Mouse (Mus musculus): ENCODE measurements at regions not wholly inside any gene's neighbourhood (a gene's known extent, or its start where the extent isn't known, plus 50 kb on each side); places are given as distances from the start of the nearest gene placed in this dataset.

GRCm38 (mm10) chr9:31608084-31608870, 144.0 kb upstream of the Tmem45b start:
- ATAC-seq, result no peak
- H3K4me3 ChIP-seq (replicated peaks), result no peak overlapping the region
- no peaks in the 10 kb centered on the region for H3K4me1 ChIP-seq (replicated peaks)
- no peak overlapping the region for H3K27ac ChIP-seq
- no peaks in the 10 kb centered on the region for H3K27me3 ChIP-seq
- H3K9me3 ChIP-seq, result no peaks in the 10 kb centered on the region
- no peaks in the 10 kb centered on the region for H3K36me3 ChIP-seq
- H3K4me2 ChIP-seq (replicated peaks), result no peak overlapping the region
- H3K9ac ChIP-seq (replicated peaks), result no peak overlapping the region
- 75% methylated on average over 8 of the region's 8 CpGs for WGBS

- Histone ChIP-seq H3K27me3 (no peaks in the 10 kb centered on the region), H3K4me1 (replicated peaks) (no peaks in the 10 kb centered on the region), H3K9ac (replicated peaks) (no peak overlapping the region), H3K4me2 (replicated peaks) (no peak overlapping the region), H3K36me3 (no peaks in the 10 kb centered on the region), H3K9me3 (no peaks in the 10 kb centered on the region), H3K4me3 (replicated peaks) (no peak overlapping the region), H3K27ac (no peak overlapping the region)
- whole genome bisulfite sequencing, result 95% methylated on average over 6 of the region's 6 CpGs
- no peak for ATAC-seq
These were observed 142.7 kb upstream of the Tmem45b start for GRCm38 (mm10) chr9:31606936-31607335.

- H3K4me2 ChIP-seq (replicated peaks), result no peak overlapping the region
- no peak overlapping the region for H3K9ac ChIP-seq (replicated peaks)
- no peaks in the 10 kb centered on the region for H3K36me3 ChIP-seq
- ATAC-seq, result no peak
- no peaks in the 10 kb centered on the region for H3K27me3 ChIP-seq
- 89% methylated on average over 6 of the region's 6 CpGs for WGBS
- no peak overlapping the region for H3K4me3 ChIP-seq (replicated peaks)
- H3K4me1 ChIP-seq (replicated peaks), result no peaks in the 10 kb centered on the region
- H3K9me3 ChIP-seq, result no peaks in the 10 kb centered on the region
- no peak overlapping the region for H3K27ac ChIP-seq
These were observed 140.3 kb upstream of the Tmem45b start for GRCm38 (mm10) chr9:31604497-31605090.

- H3K36me3 ChIP-seq, result no peaks in the 10 kb centered on the region
- no peaks in the 10 kb centered on the region for H3K9me3 ChIP-seq
- no peak overlapping the region for H3K27ac ChIP-seq
- 96% methylated on average over 4 of the region's 4 CpGs for WGBS
- no peak overlapping the region for H3K9ac ChIP-seq (replicated peaks)
- no peaks in the 10 kb centered on the region for H3K27me3 ChIP-seq
- no peak for ATAC-seq
- no peaks in the 10 kb centered on the region for H3K4me1 ChIP-seq (replicated peaks)
- no peak overlapping the region for H3K4me3 ChIP-seq (replicated peaks)
- no peak overlapping the region for H3K4me2 ChIP-seq (replicated peaks)
These were observed 138.4 kb upstream of the Tmem45b start for GRCm38 (mm10) chr9:31602707-31603106.

GRCm38 (mm10) chr9:31595096-31595495, 130.8 kb upstream of the Tmem45b start:
- H3K4me2 ChIP-seq (replicated peaks), result no peak overlapping the region
- ATAC-seq, result no peak
- no peak overlapping the region for H3K9ac ChIP-seq (replicated peaks)
- no peaks in the 10 kb centered on the region for H3K27me3 ChIP-seq
- H3K27ac ChIP-seq, result no peak overlapping the region
- H3K36me3 ChIP-seq, result no peaks in the 10 kb centered on the region
- no peaks in the 10 kb centered on the region for H3K4me1 ChIP-seq (replicated peaks)
- no peaks in the 10 kb centered on the region for H3K9me3 ChIP-seq
- H3K4me3 ChIP-seq (replicated peaks), result no peak overlapping the region
- 73% methylated on average over 7 of the region's 7 CpGs for WGBS

GRCm38 (mm10) chr9:31587671-31588070, 123.4 kb upstream of the Tmem45b start:
- Histone ChIP-seq H3K4me2 (replicated peaks) (no peak overlapping the region), H3K4me3 (replicated peaks) (no peak overlapping the region), H3K9ac (replicated peaks) (no peak overlapping the region), H3K27ac (no peak overlapping the region), H3K36me3 (no peaks in the 10 kb centered on the region), H3K9me3 (0 out of 2 replicates have a peak, but pooled peaks cover 3% of the 10 kb centered on the region), H3K4me1 (replicated peaks) (no peaks in the 10 kb centered on the region), H3K27me3 (no peaks in the 10 kb centered on the region)
- no peak for ATAC-seq

- H3K9ac ChIP-seq (replicated peaks), result no peak overlapping the region
- WGBS, result 77% methylated on average over 10 of the region's 10 CpGs
- no peak overlapping the region for H3K4me3 ChIP-seq (replicated peaks)
- 0 out of 2 replicates have a peak, but pooled peaks cover 3% of the 10 kb centered on the region for H3K9me3 ChIP-seq
- H3K36me3 ChIP-seq, result no peaks in the 10 kb centered on the region
- H3K4me2 ChIP-seq (replicated peaks), result no peak overlapping the region
- no peak for ATAC-seq
- H3K27ac ChIP-seq, result no peak overlapping the region
- H3K4me1 ChIP-seq (replicated peaks), result no peaks in the 10 kb centered on the region
- H3K27me3 ChIP-seq, result no peaks in the 10 kb centered on the region
These were observed 119.7 kb upstream of the Tmem45b start for GRCm38 (mm10) chr9:31583983-31584382.

GRCm38 (mm10) chr9:31582947-31583346, 118.7 kb upstream of the Tmem45b start:
- Histone ChIP-seq H3K27me3 (no peaks in the 10 kb centered on the region), H3K27ac (no peak overlapping the region), H3K4me3 (replicated peaks) (no peak overlapping the region), H3K36me3 (no peaks in the 10 kb centered on the region), H3K4me2 (replicated peaks) (no peak overlapping the region), H3K9me3 (no peaks in the 10 kb centered on the region), H3K9ac (replicated peaks) (no peak overlapping the region), H3K4me1 (replicated peaks) (no peaks in the 10 kb centered on the region)
- 85% methylated on average over 7 of the region's 7 CpGs for WGBS
- no peak for ATAC-seq

GRCm38 (mm10) chr9:31578506-31579173, 114.4 kb upstream of the Tmem45b start:
- no peak for ATAC-seq
- H3K4me2 ChIP-seq (replicated peaks), result no peak overlapping the region
- 93% methylated on average over 8 of the region's 8 CpGs for WGBS
- no peak overlapping the region for H3K9ac ChIP-seq (replicated peaks)
- H3K27ac ChIP-seq, result no peak overlapping the region
- no peaks in the 10 kb centered on the region for H3K4me1 ChIP-seq (replicated peaks)
- H3K36me3 ChIP-seq, result no peaks in the 10 kb centered on the region
- H3K9me3 ChIP-seq, result no peaks in the 10 kb centered on the region
- H3K4me3 ChIP-seq (replicated peaks), result no peak overlapping the region
- no peaks in the 10 kb centered on the region for H3K27me3 ChIP-seq

GRCm38 (mm10) chr9:31577066-31577465, 112.8 kb upstream of the Tmem45b start:
- no peaks in the 10 kb centered on the region for H3K36me3 ChIP-seq
- H3K27ac ChIP-seq, result no peak overlapping the region
- H3K4me1 ChIP-seq (replicated peaks), result no peaks in the 10 kb centered on the region
- no peak overlapping the region for H3K4me3 ChIP-seq (replicated peaks)
- H3K4me2 ChIP-seq (replicated peaks), result no peak overlapping the region
- no peaks in the 10 kb centered on the region for H3K9me3 ChIP-seq
- no peak for ATAC-seq
- H3K27me3 ChIP-seq, result no peaks in the 10 kb centered on the region
- no peak overlapping the region for H3K9ac ChIP-seq (replicated peaks)
- WGBS, result 81% methylated on average over 7 of the region's 7 CpGs

GRCm38 (mm10) chr9:31567029-31567428, 102.8 kb upstream of the Tmem45b start:
- ATAC-seq, result peak; percentile 55
- H3K36me3 ChIP-seq, result no peaks in the 10 kb centered on the region
- peaks cover 18% of the 10 kb centered on the region for H3K4me1 ChIP-seq (replicated peaks)
- no peaks in the 10 kb centered on the region for H3K9me3 ChIP-seq
- H3K27ac ChIP-seq, result no peak overlapping the region
- no peak overlapping the region for H3K9ac ChIP-seq (replicated peaks)
- H3K4me3 ChIP-seq (replicated peaks), result no peak overlapping the region
- peak overlapping the region; percentile 42; the same call in 1 of the 2 replicates for H3K4me2 ChIP-seq (replicated peaks)
- no peaks in the 10 kb centered on the region for H3K27me3 ChIP-seq
- 66% methylated on average over 10 of the region's 10 CpGs for WGBS

- Histone ChIP-seq H3K4me2 (replicated peaks) (peak overlapping the region; percentile 42), H3K4me1 (replicated peaks) (peaks cover 18% of the 10 kb centered on the region), H3K27ac (no peak overlapping the region), H3K27me3 (0 out of 2 replicates have a peak, but pooled peaks cover 3% of the 10 kb centered on the region), H3K9me3 (no peaks in the 10 kb centered on the region), H3K36me3 (no peaks in the 10 kb centered on the region), H3K9ac (replicated peaks) (no peak overlapping the region), H3K4me3 (replicated peaks) (no peak overlapping the region)
- 49% methylated on average over 31 of the region's 31 CpGs for WGBS
- ATAC-seq, result peak; percentile 83
These were observed 102.2 kb upstream of the Tmem45b start for GRCm38 (mm10) chr9:31566257-31567007.
